Mouse (Mus musculus): ENCODE results near the gene Smarca2. TPM values are rescaled to one million over a fixed set of nuclear protein-coding genes. Genes with fewer than 3 reads are reported as not detected.
A peak's percentile ranks its signal among the peaks of the same experiment; 100 is the strongest.

Smarca2 gene
- polyA plus RNA-seq, 1 experiment from 2014 or later = 53.4 TPM

GRCm38 (mm10) chr19:26594661-26595060, 10.2 kb upstream of the Smarca2 start:
- ATAC-seq (replicated peaks; ENCODE audit: insufficient number of reproducible peaks, low FRiP score, low TSS enrichment, low read depth) (no peak), DNase-seq (ENCODE audit: low spot score) (no peak)
- Histone ChIP-seq H3K4me2 (ENCODE audit: low read depth, low read length) (no peak overlapping the region), H3K9ac (replicated peaks; ENCODE audit: low read length) (no peak overlapping the region), H3K36me3 (replicated peaks; ENCODE audit: control insufficient read depth, insufficient read depth, low read depth, low read length) (no peaks in the 10 kb centered on the region), H3K27ac (replicated peaks; ENCODE audit: low read depth, low read length) (no peak overlapping the region), H3K4me3 (ENCODE audit: low read depth, low read length) (no peak overlapping the region), H3K9me3 (replicated peaks; ENCODE audit: control insufficient read depth, low read length) (no peaks in the 10 kb centered on the region), H3K4me1 (ENCODE audit: control insufficient read depth, insufficient read depth, low read length) (no peaks in the 10 kb centered on the region), H3K27me3 (ENCODE audit: control insufficient read depth, insufficient read depth, low read length) (no peaks in the 10 kb centered on the region)

DNA sequence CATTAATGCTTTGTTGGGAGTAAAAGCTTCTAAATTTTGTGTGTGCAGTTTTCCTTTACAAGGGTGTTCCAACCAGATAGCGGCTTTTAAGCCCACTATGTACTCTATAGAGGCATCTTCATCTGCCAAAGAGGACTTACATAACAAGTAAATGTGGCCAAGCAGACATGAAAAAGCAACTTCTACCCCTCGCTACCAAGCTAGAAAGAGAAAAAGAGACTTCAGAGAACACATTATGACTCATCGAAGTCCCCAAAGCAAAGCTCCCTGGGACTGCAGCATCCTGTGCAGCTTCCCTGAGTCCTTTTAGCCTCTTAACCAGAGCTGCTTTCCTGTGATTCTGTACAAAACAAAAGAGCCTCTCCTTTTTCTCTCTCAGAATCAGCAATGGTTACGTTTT, 3.4 kb upstream of the Smarca2 start:
- H3K36me3 ChIP-seq (replicated peaks; ENCODE audit: control insufficient read depth, insufficient read depth, low read depth, low read length) = no peaks in the 10 kb centered on the region
- 79% methylated on average over 4 of the region's 4 CpGs for WGBS
- ATAC-seq (replicated peaks; ENCODE audit: insufficient number of reproducible peaks, low FRiP score, low TSS enrichment, low read depth) = no peak
- no peak for DNase-seq (ENCODE audit: low spot score)
- H3K27me3 ChIP-seq (ENCODE audit: control insufficient read depth, insufficient read depth, low read length) = no peaks in the 10 kb centered on the region
- H3K9ac ChIP-seq (replicated peaks; ENCODE audit: low read length) = no peak overlapping the region
- H3K9me3 ChIP-seq (replicated peaks; ENCODE audit: control insufficient read depth, low read length) = no peaks in the 10 kb centered on the region
- no peak overlapping the region for H3K27ac ChIP-seq (replicated peaks; ENCODE audit: low read depth, low read length)
- H3K4me2 ChIP-seq (ENCODE audit: low read depth, low read length) = no peak overlapping the region
- H3K4me3 ChIP-seq (ENCODE audit: low read depth, low read length) = no peak overlapping the region
- no peaks in the 10 kb centered on the region for H3K4me1 ChIP-seq (ENCODE audit: control insufficient read depth, insufficient read depth, low read length)

DNA sequence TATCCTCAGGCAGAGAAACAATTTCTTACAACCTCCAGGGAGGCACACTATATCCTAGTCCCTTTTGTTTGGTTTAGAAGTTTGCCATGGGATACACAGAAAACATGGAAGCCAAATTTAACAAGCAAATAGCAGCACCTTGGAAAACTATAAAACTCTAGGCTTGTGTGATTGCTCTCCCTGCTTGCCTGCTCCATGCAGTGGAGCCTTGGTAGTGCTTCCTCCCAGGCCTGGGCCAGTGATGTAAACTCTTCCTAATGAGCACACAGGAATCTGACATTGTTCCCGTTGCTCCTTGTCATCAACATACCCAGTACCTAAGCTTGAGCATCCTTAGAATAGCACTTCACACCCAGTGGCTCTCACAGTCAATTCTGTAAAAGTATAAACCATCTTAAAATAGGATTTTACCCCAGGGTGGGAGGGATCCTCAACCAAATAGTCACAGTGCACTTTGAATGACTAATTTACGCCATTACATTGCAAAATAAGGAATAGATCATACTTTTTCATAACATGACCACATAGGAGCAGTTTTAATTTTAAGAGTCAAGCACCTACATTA, 1.5 kb upstream of the Smarca2 start:
- DNase-seq (ENCODE audit: low spot score) (no peak), ATAC-seq (replicated peaks; ENCODE audit: insufficient number of reproducible peaks, low FRiP score, low TSS enrichment, low read depth) (no peak)
- WGBS = 45% methylated on average over 2 of the region's 2 CpGs
- Histone ChIP-seq H3K4me3 (ENCODE audit: low read depth, low read length) (no peak overlapping the region), H3K9me3 (replicated peaks; ENCODE audit: control insufficient read depth, low read length) (no peaks in the 10 kb centered on the region), H3K4me1 (ENCODE audit: control insufficient read depth, insufficient read depth, low read length) (0 out of 2 replicates have a peak, but pooled peaks cover 4% of the 10 kb centered on the region), H3K4me2 (ENCODE audit: low read depth, low read length) (no peak overlapping the region; the same call in 1 of the 2 replicates), H3K27me3 (ENCODE audit: control insufficient read depth, insufficient read depth, low read length) (no peaks in the 10 kb centered on the region), H3K36me3 (replicated peaks; ENCODE audit: control insufficient read depth, insufficient read depth, low read depth, low read length) (no peaks in the 10 kb centered on the region), H3K27ac (replicated peaks; ENCODE audit: low read depth, low read length) (no peak overlapping the region), H3K9ac (replicated peaks; ENCODE audit: low read length) (no peak overlapping the region)

GRCm38 (mm10) chr19:26603906-26604754, 720 bp upstream of the Smarca2 start:
- H3K27me3 ChIP-seq (ENCODE audit: control insufficient read depth, insufficient read depth, low read length) = no peaks in the 10 kb centered on the region
- 2% methylated on average over 36 of the region's 36 CpGs for WGBS
- peak overlapping the region; percentile 100 for H3K4me2 ChIP-seq (ENCODE audit: low read depth, low read length)
- ATAC-seq (replicated peaks; ENCODE audit: insufficient number of reproducible peaks, low FRiP score, low TSS enrichment, low read depth) (peak; percentile 50), DNase-seq (ENCODE audit: low spot score) (peak; percentile 62)
- peak overlapping the region; percentile 72 for H3K4me3 ChIP-seq (ENCODE audit: low read depth, low read length)
- peak overlapping the region; percentile 61 for H3K9ac ChIP-seq (replicated peaks; ENCODE audit: low read length)
- 0 out of 2 replicates have a peak, but pooled peaks cover 4% of the 10 kb centered on the region for H3K4me1 ChIP-seq (ENCODE audit: control insufficient read depth, insufficient read depth, low read length)
- H3K9me3 ChIP-seq (replicated peaks; ENCODE audit: control insufficient read depth, low read length) = no peaks in the 10 kb centered on the region
- H3K36me3 ChIP-seq (replicated peaks; ENCODE audit: control insufficient read depth, insufficient read depth, low read depth, low read length) = no peaks in the 10 kb centered on the region
- H3K27ac ChIP-seq (replicated peaks; ENCODE audit: low read depth, low read length) = peak overlapping the region; percentile 73

GRCm38 (mm10) chr19:26605438-26606320, 829 bp downstream of the Smarca2 start:
- Histone ChIP-seq H3K36me3 (replicated peaks; ENCODE audit: control insufficient read depth, insufficient read depth, low read depth, low read length) (no peaks in the 10 kb centered on the region), H3K9me3 (replicated peaks; ENCODE audit: control insufficient read depth, low read length) (no peaks in the 10 kb centered on the region), H3K4me3 (ENCODE audit: low read depth, low read length) (peak overlapping the region; percentile 72), H3K4me2 (ENCODE audit: low read depth, low read length) (peak overlapping the region; percentile 100), H3K9ac (replicated peaks; ENCODE audit: low read length) (peak overlapping the region; percentile 74), H3K27me3 (ENCODE audit: control insufficient read depth, insufficient read depth, low read length) (no peaks in the 10 kb centered on the region), H3K4me1 (ENCODE audit: control insufficient read depth, insufficient read depth, low read length) (0 out of 2 replicates have a peak, but pooled peaks cover 4% of the 10 kb centered on the region), H3K27ac (replicated peaks; ENCODE audit: low read depth, low read length) (no peak overlapping the region)
- 0% methylated on average over 38 of the region's 44 CpGs for WGBS
- DNase-seq (ENCODE audit: low spot score) (peak; percentile 52), ATAC-seq (replicated peaks; ENCODE audit: insufficient number of reproducible peaks, low FRiP score, low TSS enrichment, low read depth) (0 out of 2 replicates have a peak, but pooled peaks have one; percentile 15)

DNA sequence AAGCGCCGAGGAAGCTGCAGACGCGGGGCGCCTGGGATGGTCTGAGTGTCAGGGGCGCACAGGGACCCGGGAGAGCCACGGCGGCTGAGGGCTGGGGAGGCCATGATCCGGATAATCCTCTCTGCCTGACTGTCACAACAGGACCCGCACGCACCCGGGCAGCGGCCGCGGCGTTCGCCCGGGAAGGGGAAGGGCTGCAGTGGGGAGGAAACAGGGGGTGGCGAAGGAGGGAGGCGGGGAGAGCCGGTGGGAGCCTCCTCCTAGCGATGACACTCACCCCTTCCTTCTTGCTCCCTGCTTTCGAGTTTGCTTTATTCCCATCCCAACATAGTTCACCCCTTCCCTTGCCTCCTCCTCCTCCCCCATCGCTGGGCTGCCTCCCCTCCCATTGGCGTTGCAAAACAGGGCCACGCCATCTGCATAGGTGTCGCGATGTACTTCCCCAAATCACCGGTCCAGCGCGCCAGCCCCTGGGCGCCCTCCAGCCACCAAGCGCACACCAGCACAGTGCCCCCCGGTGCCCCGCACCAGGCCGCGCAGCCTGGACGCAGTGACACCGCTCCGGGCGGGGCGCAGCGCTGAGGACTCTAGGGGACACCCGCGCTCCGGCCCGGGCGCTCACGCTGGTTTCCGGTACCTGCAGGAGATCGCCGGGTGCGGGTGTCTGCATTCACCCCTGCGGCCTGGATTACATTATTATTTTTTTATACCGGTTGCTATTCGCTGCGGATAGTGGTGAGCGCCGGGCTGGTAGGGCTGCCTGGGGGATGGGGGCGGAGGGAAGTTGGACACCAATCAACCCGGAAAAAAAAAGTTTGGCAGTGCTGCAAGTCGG, 1.7 kb downstream of the Smarca2 start:
- WGBS = under 1% methylated on average over 48 of the region's 63 CpGs
- Histone ChIP-seq H3K36me3 (replicated peaks; ENCODE audit: control insufficient read depth, insufficient read depth, low read depth, low read length) (no peaks in the 10 kb centered on the region), H3K4me1 (ENCODE audit: control insufficient read depth, insufficient read depth, low read length) (0 out of 2 replicates have a peak, but pooled peaks cover 4% of the 10 kb centered on the region), H3K9ac (replicated peaks; ENCODE audit: low read length) (peak overlapping the region; percentile 74), H3K27me3 (ENCODE audit: control insufficient read depth, insufficient read depth, low read length) (no peaks in the 10 kb centered on the region), H3K4me2 (ENCODE audit: low read depth, low read length) (peak overlapping the region; percentile 100), H3K27ac (replicated peaks; ENCODE audit: low read depth, low read length) (no peak overlapping the region), H3K9me3 (replicated peaks; ENCODE audit: control insufficient read depth, low read length) (no peaks in the 10 kb centered on the region), H3K4me3 (ENCODE audit: low read depth, low read length) (peak overlapping the region; percentile 72)
- ATAC-seq (replicated peaks; ENCODE audit: insufficient number of reproducible peaks, low FRiP score, low TSS enrichment, low read depth) (peak; percentile 55), DNase-seq (ENCODE audit: low spot score) (peak; percentile 60)

DNA sequence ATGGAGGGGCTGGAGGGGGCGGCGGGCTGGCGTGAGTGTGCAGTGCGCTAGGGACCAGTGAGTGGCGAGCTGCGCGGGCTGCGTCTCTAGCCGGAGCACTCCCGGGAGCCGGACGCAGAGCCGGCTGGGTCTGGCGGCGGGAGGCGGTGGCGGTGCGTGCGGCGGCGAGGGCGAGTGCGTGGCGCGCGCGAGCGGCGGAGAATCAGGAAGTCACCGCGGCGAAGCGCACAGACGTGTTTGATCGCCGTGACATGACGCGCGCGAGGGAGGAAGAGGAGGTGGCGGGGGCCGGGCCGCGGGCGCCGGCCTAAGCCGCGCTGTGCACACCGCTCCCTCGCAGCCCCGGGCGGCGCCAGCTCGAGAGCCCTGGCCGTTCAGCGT, 2.3 kb downstream of the Smarca2 start:
- H3K4me3 ChIP-seq (ENCODE audit: low read depth, low read length) = peak overlapping the region; percentile 72
- H3K36me3 ChIP-seq (replicated peaks; ENCODE audit: control insufficient read depth, insufficient read depth, low read depth, low read length) = no peaks in the 10 kb centered on the region
- under 1% methylated on average over 40 of the region's 56 CpGs for WGBS
- 0 out of 2 replicates have a peak, but pooled peaks cover 4% of the 10 kb centered on the region for H3K4me1 ChIP-seq (ENCODE audit: control insufficient read depth, insufficient read depth, low read length)
- H3K4me2 ChIP-seq (ENCODE audit: low read depth, low read length) = peak overlapping the region; percentile 100
- H3K27ac ChIP-seq (replicated peaks; ENCODE audit: low read depth, low read length) = no peak overlapping the region
- H3K9ac ChIP-seq (replicated peaks; ENCODE audit: low read length) = peak overlapping the region; percentile 74
- no peaks in the 10 kb centered on the region for H3K9me3 ChIP-seq (replicated peaks; ENCODE audit: control insufficient read depth, low read length)
- H3K27me3 ChIP-seq (ENCODE audit: control insufficient read depth, insufficient read depth, low read length) = no peaks in the 10 kb centered on the region
- ATAC-seq (replicated peaks; ENCODE audit: insufficient number of reproducible peaks, low FRiP score, low TSS enrichment, low read depth) (peak; percentile 44; the same call in 1 of the 2 replicates), DNase-seq (ENCODE audit: low spot score) (no peak)
